Mouse (Mus musculus) G1E (cell line): ENCODE results near the gene 1700069L16Rik.

Experiments
- CTCF ChIP-seq: IDR thresholded peaks from 2 replicates; pipeline ENCODE4 v1.5.1; 2012; ENCODE audit warnings: low read depth, low read length, inconsistent platforms, mixed read lengths
- POLR2AphosphoS5 ChIP-seq: IDR thresholded peaks from 2 replicates; pipeline ENCODE4 v1.6.1; 2012; ENCODE audit warnings: low read depth, low read length, inconsistent platforms; ENCODE audit not compliant: insufficient replicate concordance

DNA sequence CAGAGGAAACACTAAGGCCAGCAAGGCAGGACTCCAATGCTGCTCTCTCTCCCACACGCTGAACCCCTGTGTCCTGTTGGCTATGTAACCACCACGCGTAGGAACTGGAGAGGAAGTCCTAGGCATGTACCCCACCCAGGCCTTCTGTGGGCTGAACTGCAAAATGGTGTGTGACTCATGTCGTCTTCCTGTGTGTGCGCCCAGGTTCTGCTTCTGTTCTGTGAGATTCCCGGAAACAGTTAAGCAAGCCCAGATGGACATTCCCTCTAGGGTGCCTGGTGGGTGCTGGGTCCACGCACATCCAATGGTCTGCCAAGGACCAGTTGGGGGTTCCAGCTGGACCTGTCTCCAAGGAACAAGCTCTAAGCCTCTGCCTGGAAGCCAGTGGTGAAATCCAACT, 52.1 kb downstream of the 1700069L16Rik start:
- no peak for TF ChIP-seq CTCF
- TF ChIP-seq POLR2AphosphoS5: no peak
